22 mouse cellular contexts compared by ENCODE assay signal in the genomic region with DNA sequence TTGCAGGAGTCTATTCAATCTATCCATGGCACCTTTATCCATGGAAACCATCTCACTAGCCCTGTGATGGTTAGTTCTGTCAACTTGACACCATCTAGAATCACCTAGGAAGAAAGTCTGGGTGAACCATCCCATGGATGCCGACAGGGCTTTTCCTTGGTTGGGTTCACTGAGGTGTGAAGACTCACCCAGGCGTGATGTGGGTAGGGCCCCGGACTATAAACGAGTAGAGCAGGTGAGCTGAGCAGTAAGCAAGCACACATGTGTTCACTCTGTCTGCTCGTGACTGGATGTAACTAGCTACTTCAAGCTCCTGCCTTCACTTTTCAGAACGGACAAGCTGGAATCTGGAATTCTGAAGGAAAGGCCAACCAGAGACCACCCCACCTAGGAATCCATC.
"Had no signal": no experiment of that assay in that cellular context is flagged by ENCODE, and none has a peak within 500 bp of the region (broad histone marks: within the 10 kb centered on the region; RNA-seq: fewer than 3 reads in every experiment).

No protein-coding gene starts in this region.

- DNase-seq: forebrain, postnatal 0 days; gastrocnemius, postnatal 14 days; gastrocnemius, postnatal 36 days; heart, adult 2 months; heart, postnatal 14 days; heart, postnatal 36 days; layer of hippocampus, adult 9-11 months; layer of hippocampus, postnatal 36 days; left cerebral cortex, postnatal 4 days; lung, adult 18-20 months had no signal

- H3K9ac ChIP-seq: forebrain, embryonic 15.5 days; forebrain, postnatal 0 days; heart, embryonic 13.5 days; heart, embryonic 15.5 days; hindbrain, embryonic 13.5 days; hindbrain, embryonic 15.5 days; limb, embryonic 13.5 days; limb, embryonic 15.5 days; liver, embryonic 12.5 days; liver, embryonic 14.5 days had no signal

- H3K9me3 ChIP-seq: forebrain, embryonic 15.5 days; heart, embryonic 13.5 days; heart, embryonic 15.5 days; hindbrain, embryonic 13.5 days; hindbrain, embryonic 15.5 days; limb, embryonic 13.5 days; limb, embryonic 15.5 days; liver, embryonic 12.5 days had no signal

- H3K4me1 ChIP-seq: forebrain, embryonic 15.5 days; hindbrain, embryonic 13.5 days; hindbrain, embryonic 15.5 days; limb, embryonic 15.5 days; liver, embryonic 12.5 days had no signal

- H3K36me3 ChIP-seq: forebrain, embryonic 15.5 days; heart, embryonic 13.5 days; heart, embryonic 15.5 days; hindbrain, embryonic 13.5 days; hindbrain, embryonic 15.5 days; limb, embryonic 13.5 days; limb, embryonic 15.5 days; liver, embryonic 12.5 days had no signal

- H3K4me2 ChIP-seq: forebrain, embryonic 15.5 days; heart, embryonic 11.5 days; heart, embryonic 13.5 days; heart, embryonic 15.5 days; hindbrain, embryonic 13.5 days; hindbrain, embryonic 15.5 days; limb, embryonic 13.5 days; limb, embryonic 15.5 days; liver, embryonic 12.5 days had no signal

- H3K27me3 ChIP-seq: forebrain, embryonic 15.5 days; heart, embryonic 13.5 days; heart, embryonic 15.5 days; hindbrain, embryonic 13.5 days; hindbrain, embryonic 15.5 days; limb, embryonic 13.5 days; limb, embryonic 15.5 days; liver, embryonic 12.5 days had no signal

- ATAC-seq: forebrain, embryonic 15.5 days; forebrain, postnatal 0 days; hindbrain, postnatal 0 days; intestine, embryonic 16.5 days; liver, embryonic 12.5 days had no signal

- H3K4me3 ChIP-seq: forebrain, embryonic 15.5 days; heart, adult 2 months; heart, embryonic 13.5 days; heart, embryonic 15.5 days; hindbrain, embryonic 13.5 days; hindbrain, embryonic 15.5 days; limb, embryonic 13.5 days; limb, embryonic 15.5 days; liver, embryonic 12.5 days had no signal

- H3K27ac ChIP-seq: forebrain, embryonic 15.5 days; heart, embryonic 13.5 days; heart, embryonic 15.5 days; hindbrain, embryonic 13.5 days; hindbrain, embryonic 15.5 days; hindbrain, postnatal 0 days; limb, embryonic 13.5 days; limb, embryonic 15.5 days; liver, embryonic 12.5 days; liver, embryonic 14.5 days had no signal
